Mouse (Mus musculus): ENCODE data around the gene Fpgs. TPM values are rescaled to one million over a fixed set of nuclear protein-coding genes. Genes with fewer than 3 reads are reported as not detected.
A peak's percentile ranks its signal among the peaks of the same experiment; 100 is the strongest.

Gene Fpgs
- polyA plus RNA-seq, 1 experiment from 2014 or later, result 31.6 TPM

DNA sequence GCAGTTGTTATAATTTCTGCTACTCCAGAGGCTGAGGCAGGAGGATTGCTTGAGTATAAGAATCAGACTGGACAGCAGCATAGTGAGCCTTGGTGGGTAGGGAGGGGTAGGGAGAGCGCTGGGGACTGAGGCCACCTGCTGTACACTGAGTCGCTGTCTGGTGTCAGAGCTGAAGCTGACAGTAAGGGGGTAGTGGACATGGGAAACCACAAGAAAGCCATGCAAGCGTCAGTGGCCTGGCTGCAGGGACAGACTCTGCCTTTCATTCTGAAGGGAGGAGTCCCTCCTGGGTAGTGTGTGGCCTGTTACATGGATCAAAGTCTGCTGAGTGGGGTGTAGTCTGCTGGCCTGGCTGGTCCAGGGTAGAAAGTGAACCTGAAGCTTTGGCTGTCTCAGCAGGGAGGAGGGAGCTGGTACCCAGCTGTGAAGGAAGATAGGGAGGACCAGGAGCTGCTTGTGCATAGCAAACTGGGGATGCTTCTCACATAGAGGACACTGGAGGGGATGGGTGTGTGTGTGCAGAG is 32.4 kb upstream of the Fpgs start:
- H3K4me1 ChIP-seq, result peaks cover 41% of the 10 kb centered on the region
- no peak for DNase-seq (ENCODE audit: low spot score)
- no peak overlapping the region for H3K27ac ChIP-seq
- H3K27me3 ChIP-seq (ENCODE audit: low read depth, poor library complexity, severe bottlenecking), result peaks cover 27% of the 10 kb centered on the region
- no peak overlapping the region for H3K4me3 ChIP-seq
- WGBS, result 51% methylated on average over 3 of the region's 3 CpGs
- no peaks in the 10 kb centered on the region for H3K9me3 ChIP-seq (replicated peaks)
- H3K36me3 ChIP-seq, result no peaks in the 10 kb centered on the region

DNA sequence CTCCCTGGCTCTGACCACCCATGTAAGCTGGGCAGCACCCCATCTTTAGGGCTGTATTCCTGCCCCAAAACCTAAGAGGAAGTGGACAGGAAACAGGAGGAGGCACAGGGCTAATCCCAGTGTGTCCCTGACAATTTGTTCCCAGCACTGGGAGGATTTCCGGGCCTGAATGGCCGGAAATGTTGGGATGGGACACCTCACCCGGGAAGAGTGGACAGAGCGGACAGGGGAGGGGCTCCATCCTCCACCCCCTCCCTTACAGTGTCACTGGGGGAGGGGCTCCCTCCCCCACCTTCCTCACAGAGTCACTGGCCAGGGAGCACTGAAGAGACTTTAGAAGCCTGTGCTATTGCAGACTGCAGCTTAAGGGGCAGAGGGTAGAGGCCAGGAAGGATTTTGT is 31.0 kb upstream of the Fpgs start:
- 40% methylated on average over 4 of the region's 4 CpGs for WGBS
- Histone ChIP-seq H3K27ac (peak overlapping the region; percentile 66), H3K4me1 (peaks cover 50% of the 10 kb centered on the region), H3K4me3 (no peak overlapping the region), H3K9me3 (replicated peaks) (no peaks in the 10 kb centered on the region), H3K36me3 (no peaks in the 10 kb centered on the region), H3K27me3 (ENCODE audit: low read depth, poor library complexity, severe bottlenecking) (peaks cover 13% of the 10 kb centered on the region)
- no peak for DNase-seq (ENCODE audit: low spot score)

DNA sequence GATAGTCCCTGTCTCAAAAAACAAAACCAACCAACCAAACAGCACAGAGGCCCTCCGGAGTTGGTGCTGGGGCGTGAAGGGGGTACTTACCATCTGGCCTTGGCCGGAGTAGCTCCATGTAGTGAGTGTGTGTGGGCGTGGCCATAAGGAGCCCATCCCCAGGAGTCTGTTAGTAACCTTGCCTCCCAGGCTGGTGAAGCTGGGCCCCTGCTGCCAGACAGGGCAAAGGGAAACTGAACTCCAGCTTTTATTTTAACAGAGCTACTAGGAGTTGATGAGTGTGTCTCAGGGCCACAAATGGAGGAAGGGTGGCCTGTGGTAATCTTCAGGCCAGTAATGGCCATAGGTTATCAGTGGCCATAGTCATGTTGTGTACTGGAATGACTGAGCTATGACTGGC is 30.5 kb upstream of the Fpgs start:
- Histone ChIP-seq H3K4me1 (peaks cover 54% of the 10 kb centered on the region), H3K9me3 (replicated peaks) (no peaks in the 10 kb centered on the region), H3K36me3 (no peaks in the 10 kb centered on the region), H3K27ac (peak overlapping the region; percentile 66), H3K27me3 (ENCODE audit: low read depth, poor library complexity, severe bottlenecking) (peaks cover 8% of the 10 kb centered on the region), H3K4me3 (no peak overlapping the region)
- WGBS, result 37% methylated on average over 4 of the region's 4 CpGs
- no peak for DNase-seq (ENCODE audit: low spot score)

DNA sequence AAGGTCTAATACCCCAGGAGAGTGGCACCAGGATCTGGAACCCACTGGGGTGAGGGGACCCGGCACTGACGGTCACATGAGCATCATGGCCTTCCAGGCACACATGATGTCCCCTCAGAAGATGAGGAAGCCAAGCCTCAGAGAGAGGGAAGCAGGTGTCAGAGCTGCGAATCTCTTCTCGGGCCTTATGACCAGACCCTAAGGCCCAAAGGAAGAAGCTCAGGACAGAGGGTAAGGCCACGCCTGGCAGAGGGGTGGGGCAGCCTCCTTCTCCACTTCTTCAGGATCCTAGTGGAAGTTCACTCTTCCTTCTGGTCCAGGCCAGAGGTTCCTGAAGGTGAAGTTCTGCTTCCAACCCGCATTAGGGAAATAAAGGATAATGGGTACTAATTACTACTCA is 28.8 kb upstream of the Fpgs start:
- Histone ChIP-seq H3K27ac (peak overlapping the region; percentile 57; the same call in 1 of the 2 replicates), H3K4me3 (no peak overlapping the region), H3K27me3 (ENCODE audit: low read depth, poor library complexity, severe bottlenecking) (0 out of 2 replicates have a peak, but pooled peaks cover 4% of the 10 kb centered on the region), H3K4me1 (peaks cover 70% of the 10 kb centered on the region), H3K36me3 (no peaks in the 10 kb centered on the region), H3K9me3 (replicated peaks) (no peaks in the 10 kb centered on the region)
- WGBS, result 80% methylated on average over 6 of the region's 6 CpGs
- no peak for DNase-seq (ENCODE audit: low spot score)

DNA sequence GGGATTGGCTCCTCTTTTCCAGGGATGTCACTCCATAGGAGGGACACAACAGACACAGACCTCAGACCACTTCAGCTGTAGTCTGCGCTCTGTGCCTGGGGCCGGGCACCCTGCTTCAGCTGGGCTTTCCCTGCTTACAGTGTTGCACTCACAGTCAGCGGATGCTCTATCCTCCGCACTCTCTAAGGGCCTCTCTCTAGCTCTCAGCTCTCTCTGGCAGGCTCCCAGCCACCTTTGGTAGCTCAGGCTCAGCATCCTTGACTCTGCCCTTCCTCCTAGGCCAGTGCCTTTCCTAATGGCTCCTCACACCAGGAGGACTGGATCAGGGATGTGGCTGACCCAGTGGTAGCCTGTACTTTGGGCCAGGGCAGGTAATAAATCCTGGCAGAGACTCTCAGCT is 28.0 kb upstream of the Fpgs start:
- no peaks in the 10 kb centered on the region for H3K9me3 ChIP-seq (replicated peaks)
- H3K36me3 ChIP-seq, result no peaks in the 10 kb centered on the region
- no peaks in the 10 kb centered on the region for H3K27me3 ChIP-seq (ENCODE audit: low read depth, poor library complexity, severe bottlenecking)
- no peak for DNase-seq (ENCODE audit: low spot score)
- H3K27ac ChIP-seq, result peak overlapping the region; percentile 82
- 0 out of 2 replicates have a peak overlapping the region, but pooled peaks have one; percentile 9 for H3K4me3 ChIP-seq
- H3K4me1 ChIP-seq, result peaks cover 78% of the 10 kb centered on the region
- WGBS, result 75% methylated on average over 4 of the region's 4 CpGs

- Histone ChIP-seq H3K9me3 (replicated peaks) (no peaks in the 10 kb centered on the region), H3K27ac (peak overlapping the region; percentile 82), H3K4me1 (peaks cover 75% of the 10 kb centered on the region), H3K4me3 (peak overlapping the region; percentile 35), H3K36me3 (no peaks in the 10 kb centered on the region), H3K27me3 (ENCODE audit: low read depth, poor library complexity, severe bottlenecking) (no peaks in the 10 kb centered on the region)
- peak; percentile 85 for DNase-seq (ENCODE audit: low spot score)
- 12% methylated on average over 11 of the region's 11 CpGs for WGBS
These were observed 26.9 kb upstream of the Fpgs start for GRCm38 (mm10) chr2:32730854-32731253.

DNA sequence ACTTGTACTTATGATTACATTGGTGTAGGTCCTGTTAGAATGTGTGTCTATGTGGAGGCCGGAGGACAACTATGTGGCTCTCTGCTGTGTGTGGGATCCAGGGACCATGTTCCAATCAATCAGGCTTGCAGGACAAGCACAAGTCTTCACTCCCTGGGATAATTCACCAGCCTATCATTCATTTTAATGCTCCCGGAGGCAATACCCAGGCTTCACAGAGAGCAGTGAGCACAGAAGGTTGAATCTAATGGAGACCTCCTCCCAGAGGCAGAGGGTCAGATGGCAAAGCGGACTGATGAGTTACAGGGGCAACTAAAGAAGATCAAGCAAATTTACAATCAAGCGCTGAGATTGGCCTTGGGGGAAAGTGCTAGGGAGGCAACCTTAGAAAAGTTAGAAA is 25.6 kb upstream of the Fpgs start:
- no peaks in the 10 kb centered on the region for H3K9me3 ChIP-seq (replicated peaks)
- WGBS, result 42% methylated on average over 4 of the region's 4 CpGs
- H3K4me1 ChIP-seq, result peaks cover 63% of the 10 kb centered on the region
- H3K27ac ChIP-seq, result peak overlapping the region; percentile 82
- H3K36me3 ChIP-seq, result no peaks in the 10 kb centered on the region
- no peak for DNase-seq (ENCODE audit: low spot score)
- H3K4me3 ChIP-seq, result no peak overlapping the region
- no peaks in the 10 kb centered on the region for H3K27me3 ChIP-seq (ENCODE audit: low read depth, poor library complexity, severe bottlenecking)

DNA sequence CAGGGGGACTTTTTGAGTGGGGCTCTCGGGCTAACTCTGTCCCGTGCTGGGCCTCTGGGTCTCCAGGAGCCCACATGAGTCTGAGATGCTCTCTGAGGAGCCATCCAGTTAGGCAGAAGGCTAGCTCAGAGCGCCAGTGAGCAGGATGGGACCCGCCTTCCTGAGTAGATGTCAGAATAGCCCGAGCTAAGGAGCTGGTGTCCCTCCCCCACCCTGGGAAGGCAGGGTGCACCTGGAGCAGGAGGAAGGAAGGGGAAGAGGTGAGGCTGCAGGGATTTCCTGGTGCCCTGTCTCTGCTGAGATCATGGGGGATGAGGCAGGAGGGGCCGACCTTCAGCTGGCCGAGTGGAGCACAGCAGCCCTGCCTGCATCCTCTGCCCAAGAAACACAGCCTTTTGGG is 24.5 kb upstream of the Fpgs start:
- DNase-seq (ENCODE audit: low spot score), result no peak
- H3K27ac ChIP-seq, result peak overlapping the region; percentile 81
- H3K9me3 ChIP-seq (replicated peaks), result no peaks in the 10 kb centered on the region
- H3K36me3 ChIP-seq, result no peaks in the 10 kb centered on the region
- peak overlapping the region; percentile 52 for H3K4me3 ChIP-seq
- H3K27me3 ChIP-seq (ENCODE audit: low read depth, poor library complexity, severe bottlenecking), result no peaks in the 10 kb centered on the region
- peaks cover 57% of the 10 kb centered on the region for H3K4me1 ChIP-seq
- WGBS, result 48% methylated on average over 7 of the region's 7 CpGs

- H3K36me3 ChIP-seq, result no peaks in the 10 kb centered on the region
- H3K27me3 ChIP-seq (ENCODE audit: low read depth, poor library complexity, severe bottlenecking), result no peaks in the 10 kb centered on the region
- no peaks in the 10 kb centered on the region for H3K9me3 ChIP-seq (replicated peaks)
- H3K27ac ChIP-seq, result peak overlapping the region; percentile 81
- WGBS, result 0% methylated on average over 16 of the region's 16 CpGs
- peak overlapping the region; percentile 52 for H3K4me3 ChIP-seq
- H3K4me1 ChIP-seq, result peaks cover 53% of the 10 kb centered on the region
- DNase-seq (ENCODE audit: low spot score), result peak; percentile 90
These were observed 23.5 kb upstream of the Fpgs start for GRCm38 (mm10) chr2:32727435-32727834.

DNA sequence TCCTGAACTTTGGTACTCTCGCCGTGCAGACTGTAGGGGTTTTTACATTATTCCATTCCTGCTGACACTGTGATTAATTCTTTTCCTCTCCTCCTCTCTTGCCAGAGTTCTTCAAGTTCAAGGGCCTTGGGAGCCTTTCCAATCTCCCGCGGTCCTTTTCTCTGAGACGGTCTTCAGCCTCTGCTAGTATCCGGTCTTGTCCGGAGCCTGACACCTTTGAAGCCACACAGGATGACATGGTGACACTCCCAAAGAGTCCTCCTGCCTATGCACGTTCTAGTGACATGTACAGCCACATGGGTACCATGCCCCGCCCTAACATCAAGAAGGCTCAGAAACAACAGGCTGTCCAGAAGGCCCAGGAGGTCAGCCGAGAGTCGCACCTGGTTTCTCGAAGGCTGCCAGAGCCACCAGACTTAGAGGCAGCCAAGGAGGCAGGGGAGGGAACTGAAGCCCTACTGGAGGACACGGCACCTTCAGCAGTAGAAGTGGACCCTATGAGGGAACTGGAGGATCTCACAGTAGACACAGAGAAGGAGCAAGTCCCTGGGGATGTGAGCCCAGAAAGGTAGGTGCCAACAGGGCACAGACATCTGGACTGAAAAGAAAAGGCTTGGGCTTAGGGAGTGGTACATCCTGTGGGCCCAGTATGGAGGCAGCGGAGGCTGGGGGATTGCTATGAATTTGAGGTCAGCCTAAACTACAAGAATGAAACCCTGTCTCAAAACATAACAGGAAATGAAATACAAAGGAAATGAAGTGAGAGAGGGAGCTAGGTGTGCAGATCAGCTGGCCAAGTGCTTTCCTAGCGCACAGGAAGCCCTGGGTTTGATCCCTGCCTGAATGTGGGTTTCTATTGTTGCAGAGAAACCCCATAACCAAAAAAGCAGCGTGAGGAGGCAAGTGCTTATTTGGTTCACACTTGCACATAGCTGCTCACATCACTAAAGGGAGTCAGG is 21.2 kb upstream of the Fpgs start:
- H3K4me1 ChIP-seq, result peaks cover 43% of the 10 kb centered on the region
- DNase-seq (ENCODE audit: low spot score), result no peak
- WGBS, result 84% methylated on average over 16 of the region's 16 CpGs
- no peak overlapping the region for H3K27ac ChIP-seq
- H3K27me3 ChIP-seq (ENCODE audit: low read depth, poor library complexity, severe bottlenecking), result no peaks in the 10 kb centered on the region
- no peak overlapping the region for H3K4me3 ChIP-seq
- H3K9me3 ChIP-seq (replicated peaks), result no peaks in the 10 kb centered on the region
- H3K36me3 ChIP-seq, result no peaks in the 10 kb centered on the region

DNA sequence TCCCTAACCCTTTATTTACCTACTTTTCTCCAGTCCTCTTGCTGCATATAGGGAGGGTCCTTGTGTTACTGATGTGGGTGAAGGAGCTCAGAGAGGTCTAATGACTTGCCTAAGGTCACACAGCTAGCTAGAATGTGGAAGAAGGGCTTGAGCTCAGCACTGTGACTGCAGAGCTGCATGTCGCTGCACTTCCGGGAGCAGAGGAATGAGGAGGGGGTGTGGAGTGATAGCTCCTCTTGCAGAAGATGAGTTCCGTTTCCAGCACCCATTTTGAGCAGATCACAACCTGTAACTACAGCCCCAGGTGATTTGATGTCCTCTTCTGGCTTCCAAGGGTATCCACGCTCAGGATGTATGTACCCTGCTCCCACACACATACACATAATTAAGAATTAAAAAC is 20.2 kb upstream of the Fpgs start:
- Histone ChIP-seq H3K27ac (no peak overlapping the region), H3K27me3 (ENCODE audit: low read depth, poor library complexity, severe bottlenecking) (no peaks in the 10 kb centered on the region), H3K36me3 (no peaks in the 10 kb centered on the region), H3K4me3 (no peak overlapping the region), H3K9me3 (replicated peaks) (no peaks in the 10 kb centered on the region), H3K4me1 (peaks cover 33% of the 10 kb centered on the region)
- WGBS, result 78% methylated on average over 4 of the region's 4 CpGs
- DNase-seq (ENCODE audit: low spot score), result no peak

DNA sequence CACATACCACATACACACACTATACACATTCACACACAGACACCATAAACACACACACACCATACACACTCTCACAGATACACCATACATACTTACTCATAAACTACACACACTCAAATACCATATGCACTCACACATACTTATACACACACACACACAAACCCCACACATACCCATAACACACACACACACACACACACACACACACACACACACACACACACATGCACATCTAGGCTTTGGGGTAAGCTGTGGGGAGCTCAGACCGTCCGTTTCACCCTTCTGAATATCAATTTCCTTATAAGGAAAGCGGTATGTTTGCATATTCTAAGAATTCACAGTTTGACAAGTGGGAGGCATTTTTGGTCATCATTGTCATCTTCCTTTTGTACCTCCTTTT is 18.6 kb upstream of the Fpgs start:
- no peak overlapping the region for H3K27ac ChIP-seq
- WGBS, result 84% methylated on average over 3 of the region's 3 CpGs

DNA sequence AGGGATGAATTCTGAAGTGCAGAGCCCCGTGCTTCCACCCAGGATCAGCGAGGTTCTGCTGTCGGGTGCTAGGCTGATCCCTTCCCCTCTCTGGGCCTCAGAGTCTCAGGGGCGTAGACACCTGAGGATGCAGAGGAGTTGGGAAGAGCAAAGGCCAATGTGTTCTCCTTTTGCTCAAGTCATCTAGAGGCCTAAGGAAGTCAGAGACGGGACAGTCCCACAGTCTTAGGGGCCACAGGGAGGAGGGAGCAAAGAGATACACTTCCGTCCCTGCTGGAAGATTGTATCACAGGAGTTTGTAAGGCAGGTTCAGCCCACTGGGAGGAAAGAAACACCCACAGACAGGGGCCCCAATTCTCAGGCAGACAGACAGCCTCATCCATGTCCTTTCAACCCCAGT is 18.1 kb upstream of the Fpgs start:
- 59% methylated on average over 6 of the region's 6 CpGs for WGBS
- H3K4me1 ChIP-seq, result peaks cover 20% of the 10 kb centered on the region
- H3K36me3 ChIP-seq, result no peaks in the 10 kb centered on the region
- no peaks in the 10 kb centered on the region for H3K9me3 ChIP-seq (replicated peaks)
- no peak for DNase-seq (ENCODE audit: low spot score)
- no peaks in the 10 kb centered on the region; the same call in 1 of the 2 replicates for H3K27me3 ChIP-seq (ENCODE audit: low read depth, poor library complexity, severe bottlenecking)
- H3K27ac ChIP-seq, result no peak overlapping the region
- no peak overlapping the region for H3K4me3 ChIP-seq

More for the DNA sequence above, 18.6 kb upstream of the Fpgs start:
- Histone ChIP-seq H3K4me3 (no peak overlapping the region), H3K27me3 (ENCODE audit: low read depth, poor library complexity, severe bottlenecking) (no peaks in the 10 kb centered on the region; the same call in 1 of the 2 replicates), H3K36me3 (no peaks in the 10 kb centered on the region), H3K4me1 (peaks cover 26% of the 10 kb centered on the region), H3K9me3 (replicated peaks) (no peaks in the 10 kb centered on the region)
- no peak for DNase-seq (ENCODE audit: low spot score)

Measured in limb, embryonic 10.5 days (tissue).